Mouse (Mus musculus) kidney, adult 2 months (tissue): ENCODE measurements at regions not wholly inside any gene's neighbourhood (a gene's known extent, or its start where the extent isn't known, plus 50 kb on each side); places are given as distances from the start of the nearest gene placed in this dataset.

Source experiments
- DNase-seq: peaks from one replicate; pipeline ENCODE4 v3.0.0; 2021
- H3K27ac ChIP-seq: fragments of 200-500 bp; 2 replicates; pipeline ENCODE4 v1.5.1; 2012; ENCODE audit warnings: low read depth, low read length, control low read depth, inconsistent platforms; ENCODE audit not compliant: insufficient read depth
- H3K27me3 ChIP-seq: fragments of 200-500 bp; replicated peaks from 2 replicates; pipeline ENCODE4 v1.6.1; 2012; ENCODE audit warnings: mild to moderate bottlenecking, moderate library complexity, low read length, inconsistent platforms; ENCODE audit not compliant: control insufficient read depth, insufficient read depth
- H3K36me3 ChIP-seq: fragments of 200-500 bp; 2 replicates; pipeline ENCODE4 v1.6.1; 2012; ENCODE audit warnings: mild to moderate bottlenecking, moderate library complexity, low read length, inconsistent platforms; ENCODE audit not compliant: control insufficient read depth, insufficient read depth
- H3K4me1 ChIP-seq: fragments of 200-500 bp; 2 replicates; pipeline ENCODE4 v1.6.1; 2011; ENCODE audit warnings: low read length; ENCODE audit not compliant: control insufficient read depth, insufficient read depth
- H3K4me3 ChIP-seq: fragments of 200-500 bp; 2 replicates; pipeline ENCODE4 v1.5.1; 2011; ENCODE audit warnings: mild to moderate bottlenecking, low read depth, low read length, control low read depth; ENCODE audit not compliant: insufficient read depth
- CTCF ChIP-seq: fragments of 200-500 bp; conservative IDR thresholded peaks from 2 replicates; pipeline ENCODE4 v1.5.1; 2011; ENCODE audit warnings: low read depth, mild to moderate bottlenecking, control low read depth, low read length, moderate library complexity, mixed read lengths; ENCODE audit not compliant: insufficient read depth, insufficient read length
- POLR2A ChIP-seq: fragments of 200-500 bp; IDR thresholded peaks from one replicate; pipeline ENCODE4 v1.6.1; 2011; ENCODE audit warnings: low read depth, low read length, control low read depth
- WGBS: fragments of 180-500 bp; shearing (Covaris S2); methylation state at CpG from one replicate; pipeline ENCODE4 v1.1.7; 2018; 5-methylcytosine and 5-hydroxymethylcytosine counted together

DNA sequence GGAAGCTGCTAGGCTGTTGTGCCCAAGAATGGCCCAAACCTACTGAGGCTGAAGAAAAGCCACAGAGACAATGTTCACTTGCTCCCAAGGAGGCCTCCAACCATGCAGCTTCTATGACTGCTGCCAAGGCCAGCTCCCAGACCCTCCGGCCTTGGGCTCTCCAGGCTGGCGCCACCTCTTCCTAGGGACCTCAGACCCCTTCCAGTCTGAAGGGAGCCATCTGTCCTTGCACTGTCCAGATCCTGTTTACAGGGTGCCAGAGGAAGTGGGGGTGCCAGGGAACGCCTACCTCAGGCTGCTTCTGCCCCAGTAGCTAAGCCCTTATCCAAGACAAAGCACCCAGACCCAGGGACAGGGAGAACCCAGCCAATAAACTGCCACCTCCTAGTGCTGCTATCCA is 183.7 kb downstream of the Mroh4 start:
- TF ChIP-seq POLR2A (no peak), CTCF (no peak)

DNA sequence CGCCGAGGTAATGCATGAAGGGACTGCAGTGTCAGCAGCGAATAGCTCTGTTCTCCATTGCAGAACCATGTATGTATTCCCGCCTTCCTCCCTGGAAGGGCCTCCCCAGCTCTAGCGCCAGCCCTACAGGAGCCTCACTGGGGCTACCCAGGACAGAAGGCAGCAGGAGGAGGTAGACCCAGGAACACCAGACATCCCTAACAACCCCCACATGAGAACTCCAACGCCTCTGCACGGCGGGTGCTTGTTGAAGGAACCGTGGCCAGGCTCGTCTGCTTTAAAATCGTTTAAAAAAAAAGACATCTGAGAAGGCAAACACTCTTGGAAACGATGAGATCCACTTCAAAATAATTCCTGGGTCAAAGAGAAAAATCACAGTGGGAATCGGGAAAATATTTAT is 194.3 kb downstream of the Mroh4 start:
- 53% methylated on average over 13 of the region's 13 CpGs for WGBS
- no peaks in the 10 kb centered on the region for H3K27me3 ChIP-seq
- no peaks in the 10 kb centered on the region for H3K4me1 ChIP-seq
- TF ChIP-seq POLR2A (no peak), CTCF (no peak)
- H3K27ac ChIP-seq: no peak overlapping the region
- no peaks in the 10 kb centered on the region for H3K36me3 ChIP-seq
- no peak for DNase-seq
- H3K4me3 ChIP-seq: no peak overlapping the region

More for the DNA sequence above, 183.7 kb downstream of the Mroh4 start:
- DNase-seq: no peak
- no peaks in the 10 kb centered on the region for H3K36me3 ChIP-seq
- WGBS: 92% methylated on average over 3 of the region's 3 CpGs
- no peak overlapping the region for H3K27ac ChIP-seq
- no peaks in the 10 kb centered on the region for H3K4me1 ChIP-seq
- no peaks in the 10 kb centered on the region for H3K27me3 ChIP-seq
- H3K4me3 ChIP-seq: no peak overlapping the region

DNA sequence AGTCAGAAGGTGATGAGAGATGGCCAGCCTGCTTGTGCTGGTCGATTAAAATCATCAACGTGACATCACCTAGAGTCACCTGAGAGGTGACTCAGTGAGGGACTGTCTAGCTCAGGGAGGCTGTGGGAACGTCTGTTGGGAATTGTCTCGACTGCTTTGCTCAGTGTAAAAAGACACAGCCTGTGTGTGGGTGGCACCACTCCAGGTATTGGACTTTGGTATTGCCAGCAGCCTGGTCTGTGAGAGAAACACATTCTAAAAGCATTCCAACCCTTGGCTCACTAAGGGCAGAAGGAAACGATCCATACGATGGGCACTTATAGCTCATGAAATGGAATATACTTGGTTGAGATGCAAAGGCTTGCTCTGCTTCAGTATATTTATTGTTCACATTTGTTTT is 209.2 kb downstream of the Mroh4 start:
- no peak for DNase-seq
- Histone ChIP-seq H3K27me3 (no peaks in the 10 kb centered on the region), H3K4me3 (no peak overlapping the region), H3K27ac (no peak overlapping the region), H3K36me3 (no peaks in the 10 kb centered on the region), H3K4me1 (no peaks in the 10 kb centered on the region)
- 71% methylated on average over 6 of the region's 6 CpGs for WGBS
- TF ChIP-seq POLR2A (no peak), CTCF (no peak)

DNA sequence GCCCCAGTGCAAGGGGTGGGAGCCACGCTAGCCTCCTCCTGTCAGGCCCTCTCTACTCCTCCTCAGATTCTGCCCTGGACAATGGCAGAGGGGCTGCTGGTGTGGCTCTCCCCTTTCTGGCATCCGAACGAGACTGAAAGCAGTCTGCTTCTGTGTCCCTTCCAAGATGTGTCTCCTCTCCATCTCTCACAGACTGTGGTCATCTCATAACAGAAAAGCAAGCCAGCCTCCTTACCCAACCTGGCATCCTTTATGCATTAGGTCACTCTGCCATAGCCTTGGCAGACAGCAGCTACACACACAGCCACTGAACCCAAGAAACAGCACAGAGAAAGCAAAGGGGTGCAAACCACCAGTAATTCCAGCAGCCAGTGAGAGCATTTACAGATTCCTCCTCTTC is 213.2 kb downstream of the Mroh4 start:
- no peaks in the 10 kb centered on the region for H3K36me3 ChIP-seq
- no peak for DNase-seq
- no peaks in the 10 kb centered on the region for H3K27me3 ChIP-seq
- no peak overlapping the region for H3K27ac ChIP-seq
- no peak overlapping the region for H3K4me3 ChIP-seq
- 75% methylated on average over 3 of the region's 3 CpGs for WGBS
- no peaks in the 10 kb centered on the region for H3K4me1 ChIP-seq
- TF ChIP-seq POLR2A: no peak

DNA sequence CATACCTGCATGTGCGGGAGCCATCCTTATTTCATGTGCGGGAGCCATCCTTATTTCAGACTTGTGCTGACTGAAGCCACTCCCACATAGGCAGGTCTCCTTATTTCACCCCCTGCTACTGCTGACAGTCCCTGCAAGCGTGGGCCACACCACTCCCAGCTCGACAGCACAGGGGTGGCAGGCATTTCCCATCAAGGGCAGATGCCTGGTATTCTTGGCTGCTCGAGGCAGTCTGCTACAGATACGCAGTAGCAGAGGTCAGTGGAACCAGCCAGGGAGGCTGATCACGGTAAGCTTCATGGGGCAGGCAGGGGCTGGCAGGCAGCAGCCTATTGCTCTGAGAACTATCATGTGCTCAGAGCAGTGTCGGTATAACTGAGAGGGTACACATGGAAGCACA is 215.6 kb downstream of the Mroh4 start:
- Histone ChIP-seq H3K36me3 (no peaks in the 10 kb centered on the region), H3K27ac (no peak overlapping the region), H3K4me1 (no peaks in the 10 kb centered on the region), H3K4me3 (no peak overlapping the region), H3K27me3 (no peaks in the 10 kb centered on the region)
- no peak for DNase-seq
- TF ChIP-seq CTCF (no peak), POLR2A (no peak)
- WGBS: 62% methylated on average over 8 of the region's 8 CpGs

DNA sequence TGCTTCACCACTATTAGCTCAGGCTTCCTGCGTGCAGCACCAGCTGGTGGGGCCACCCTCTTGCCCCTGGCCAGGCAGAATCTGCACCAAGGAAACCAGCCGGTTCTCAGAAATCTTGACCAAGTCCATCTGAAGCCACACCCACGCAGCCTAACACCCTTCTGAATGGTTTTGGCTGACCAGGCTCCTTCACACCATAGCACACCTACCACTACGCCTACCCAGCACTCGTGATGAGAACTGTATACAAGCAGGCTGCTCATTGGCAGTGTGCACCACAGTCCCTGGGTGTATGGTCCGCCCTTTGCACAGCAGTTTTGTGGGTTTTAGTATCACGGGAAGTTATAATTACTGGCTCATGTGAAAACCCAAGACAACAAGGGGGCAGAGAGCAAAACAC is 217.5 kb downstream of the Mroh4 start:
- TF ChIP-seq CTCF: no peak
- no peak for TF ChIP-seq POLR2A

DNA sequence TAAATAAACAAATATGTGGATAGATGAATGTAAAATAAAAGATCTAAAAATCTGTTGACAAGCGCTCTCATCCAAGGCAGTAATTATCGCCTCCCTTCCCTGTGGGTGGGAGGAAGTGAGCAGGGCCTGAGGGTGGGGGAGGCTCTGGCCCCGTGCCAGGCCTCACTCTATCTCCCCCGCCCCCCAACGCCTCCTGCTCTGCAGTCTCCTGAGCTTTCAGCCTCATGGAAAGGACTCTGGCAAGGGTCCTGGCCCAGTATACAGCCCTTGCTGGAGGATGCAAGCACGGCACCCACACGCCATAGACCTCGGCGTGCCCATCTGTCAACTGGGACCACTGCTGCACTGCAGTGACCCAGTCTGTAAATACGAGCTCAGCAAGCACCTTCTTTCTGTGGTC is 222.9 kb downstream of the Mroh4 start:
- 58% methylated on average over 10 of the region's 10 CpGs for WGBS
- no peak overlapping the region for H3K4me3 ChIP-seq

More for the DNA sequence above, 217.5 kb downstream of the Mroh4 start:
- no peaks in the 10 kb centered on the region for H3K27me3 ChIP-seq
- no peaks in the 10 kb centered on the region for H3K36me3 ChIP-seq
- WGBS: 75% methylated on average over 7 of the region's 7 CpGs
- no peak overlapping the region for H3K4me3 ChIP-seq
- no peak for DNase-seq
- no peaks in the 10 kb centered on the region for H3K4me1 ChIP-seq
- H3K27ac ChIP-seq: no peak overlapping the region

DNA sequence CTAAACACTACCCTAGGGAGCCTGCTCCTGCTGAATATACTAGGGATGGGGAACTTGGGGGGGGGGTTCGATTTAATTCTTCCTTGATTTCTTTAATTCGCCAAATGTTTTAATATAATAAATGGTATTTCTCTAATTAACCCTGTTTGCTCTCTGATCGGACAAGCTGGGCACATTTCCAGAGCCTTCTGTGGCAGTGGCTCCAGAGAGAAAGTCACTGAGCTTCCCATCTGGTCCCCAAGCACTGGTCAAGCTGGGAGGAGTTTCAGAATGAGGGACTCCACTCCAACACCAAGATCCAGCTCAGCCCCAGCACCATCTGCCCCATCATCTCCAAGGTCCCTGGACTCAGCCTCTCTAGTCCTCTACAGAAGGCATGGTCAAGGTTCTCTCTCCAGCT is 223.9 kb downstream of the Mroh4 start:
- Histone ChIP-seq H3K27ac (no peak overlapping the region), H3K4me3 (no peak overlapping the region)
- WGBS: 81% methylated on average over 3 of the region's 3 CpGs

More for the DNA sequence above, 222.9 kb downstream of the Mroh4 start:
- DNase-seq: no peak
- Histone ChIP-seq H3K27ac (no peak overlapping the region), H3K27me3 (no peaks in the 10 kb centered on the region), H3K36me3 (no peaks in the 10 kb centered on the region), H3K4me1 (no peaks in the 10 kb centered on the region)
- TF ChIP-seq POLR2A (no peak), CTCF (no peak)

More for the DNA sequence above, 223.9 kb downstream of the Mroh4 start:
- DNase-seq: no peak
- H3K36me3 ChIP-seq: no peaks in the 10 kb centered on the region
- no peaks in the 10 kb centered on the region for H3K27me3 ChIP-seq
- no peak for TF ChIP-seq CTCF
- no peaks in the 10 kb centered on the region for H3K4me1 ChIP-seq
